13 mouse cellular contexts compared by ENCODE assay signal in the genomic region with DNA sequence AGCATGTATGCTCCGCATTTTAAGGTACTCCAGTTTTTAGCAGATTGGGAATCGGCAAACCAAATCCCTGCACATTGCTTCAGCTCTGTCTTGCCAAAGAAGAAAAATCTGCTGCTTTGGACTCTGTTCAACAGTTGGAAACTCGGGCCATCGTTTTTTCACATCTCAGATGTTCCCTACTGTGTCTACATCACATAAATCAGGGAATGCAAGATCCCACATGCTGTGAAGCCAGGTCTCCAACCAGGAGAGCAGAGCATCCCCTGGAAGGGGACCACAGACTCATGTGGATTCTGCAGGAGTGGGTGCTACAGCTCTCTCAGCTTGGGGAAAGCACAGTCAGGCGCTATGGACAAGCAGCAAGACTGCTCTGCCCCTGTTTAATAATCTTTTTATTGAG. TPM values are rescaled to one million over a fixed set of nuclear protein-coding genes. Genes with fewer than 3 reads are reported as not detected.
DNase-seq lines count a peak whose midpoint lies in the region; ATAC-seq and TF ChIP-seq lines count a peak whose summit lies in the region.
"Had no signal": no experiment of that assay in that cellular context is flagged by ENCODE, and none has a peak within 500 bp of the region (broad histone marks: within the 10 kb centered on the region; RNA-seq: fewer than 3 reads in every experiment).

No protein-coding gene starts in this region.

- no peak overlapping the region for H3K4me3 ChIP-seq in stomach, postnatal 0 days (ENCODE audit: low read depth, low read length)
- H3K4me3 ChIP-seq: intestine, embryonic 15.5 days; liver, embryonic 15.5 days had no signal

- H3K36me3 ChIP-seq in stomach, postnatal 0 days (ENCODE audit: control insufficient read depth, insufficient read depth, low read length) = no peaks in the 10 kb centered on the region
- H3K36me3 ChIP-seq: intestine, embryonic 15.5 days; liver, embryonic 15.5 days had no signal

- no peaks in the 10 kb centered on the region for H3K27me3 ChIP-seq in stomach, postnatal 0 days (ENCODE audit: control insufficient read depth, insufficient read depth, low read length)
- H3K27me3 ChIP-seq: intestine, embryonic 15.5 days; liver, embryonic 15.5 days had no signal

- H3K4me1 ChIP-seq in stomach, postnatal 0 days (replicated peaks; ENCODE audit: control insufficient read depth, insufficient read depth) = no peaks in the 10 kb centered on the region
- H3K4me1 ChIP-seq: liver, embryonic 15.5 days had no signal

- TF ChIP-seq EP300 in stomach, postnatal 0 days (optimal IDR thresholded peaks at IDR 0.05) = no peak

- 52% methylated on average over 5 of the region's 5 CpGs for WGBS in stomach, postnatal 0 days

- H3K9me3 ChIP-seq in stomach, postnatal 0 days (ENCODE audit: control insufficient read depth, low read length) = no peaks in the 10 kb centered on the region
- H3K9me3 ChIP-seq: intestine, embryonic 15.5 days; liver, embryonic 15.5 days had no signal

- TF ChIP-seq CTCF in stomach, postnatal 0 days (IDR thresholded peaks at IDR 0.05; ENCODE audit: low read depth) = no peak

- H3K4me2 ChIP-seq in stomach, postnatal 0 days (replicated peaks; ENCODE audit: low read depth) = no peak overlapping the region
- H3K4me2 ChIP-seq: intestine, embryonic 15.5 days; liver, embryonic 15.5 days had no signal

- ATAC-seq in stomach, postnatal 0 days (ENCODE audit: low FRiP score, low TSS enrichment) = no peak
- ATAC-seq: intestine, embryonic 15.5 days had no signal

- DNase-seq in right cerebral cortex, adult 18-20 months = peak; percentile 23
- DNase-seq in right cerebral cortex, postnatal 36 days (ENCODE audit: low spot score in 2 of 2) = no peak
- DNase-seq in cerebellum, postnatal 10 days = peak; percentile 70 to 77
- peak; percentile 53 for DNase-seq in layer of hippocampus, adult 9-10 months (ENCODE audit: low spot score)
- peak; percentile 12 for DNase-seq in right cerebral cortex, postnatal 4 days
- DNase-seq in thymus, postnatal 25 days = no peak
- no peak for DNase-seq in urinary bladder, postnatal 25 days (ENCODE audit: low spot score)
- DNase-seq in stomach, postnatal 0 days (ENCODE audit: low spot score) = no peak
- DNase-seq: embryo, embryonic 11 days; spleen, adult 18-20 months had no signal

- no peak overlapping the region for H3K9ac ChIP-seq in stomach, postnatal 0 days (ENCODE audit: low read length)
- H3K9ac ChIP-seq: intestine, embryonic 15.5 days; liver, embryonic 15.5 days had no signal

- no peak overlapping the region for H3K27ac ChIP-seq in stomach, postnatal 0 days (replicated peaks)
- H3K27ac ChIP-seq: intestine, embryonic 15.5 days; liver, embryonic 15.5 days; macrophage had no signal

RNA-seq across cellular contexts. Expression of gene Pcsk5, which starts 18.4 kb away (rescaled TPM):
- 4.2 and 4.3 TPM in 2 replicates for polyA plus RNA-seq in stomach, postnatal 0 days (2015; fragmentation: Nextera tagmentation; extraction: Ambion mirVana)
- polyA plus RNA-seq: macrophage had no signal

Comparison
In these comparisons a context has a peak if more than half of its experiments do, and no peak if none do; other contexts are left out.
1. DNase-seq: peak in right cerebral cortex, adult 18-20 months (single experiment), cerebellum, postnatal 10 days (2 of 2), layer of hippocampus, adult 9-10 months (single experiment) and right cerebral cortex, postnatal 4 days (single experiment); none in right cerebral cortex, postnatal 36 days (0 of 2), thymus, postnatal 25 days (single experiment), urinary bladder, postnatal 25 days (single experiment) and stomach, postnatal 0 days (single experiment).